Mouse (Mus musculus) cortical plate, adult 2 months (tissue): ENCODE measurements at regions not wholly inside any gene's neighbourhood (a gene's known extent, or its start where the extent isn't known, plus 50 kb on each side); places are given as distances from the start of the nearest gene placed in this dataset.

Experiments used
- H3K27ac ChIP-seq: fragments of 200-500 bp; 2 replicates; pipeline ENCODE4 v1.5.1; 2012; ENCODE audit warnings: low read length, control low read depth, inconsistent platforms; ENCODE audit not compliant: insufficient read depth
- H3K4me1 ChIP-seq: fragments of 200-500 bp; 2 replicates; pipeline ENCODE4 v1.6.1; 2011; ENCODE audit warnings: low read length; ENCODE audit not compliant: control insufficient read depth, insufficient read depth
- H3K4me3 ChIP-seq: fragments of 200-500 bp; 2 replicates; pipeline ENCODE4 v1.5.1; 2011; ENCODE audit warnings: mild to moderate bottlenecking, low read length, control low read depth; ENCODE audit not compliant: insufficient read depth
- CTCF ChIP-seq: fragments of 200-500 bp; IDR thresholded peaks from 2 replicates; pipeline ENCODE4 v1.5.1; 2011; ENCODE audit warnings: mild to moderate bottlenecking, control low read depth, low read length; ENCODE audit not compliant: insufficient read depth; ENCODE audit errors: extremely low read depth
- POLR2A ChIP-seq: fragments of 200-500 bp; IDR thresholded peaks from 2 replicates; pipeline ENCODE4 v1.6.1; 2011; ENCODE audit warnings: mild to moderate bottlenecking, low read length, control low read depth; ENCODE audit not compliant: insufficient read depth; ENCODE audit errors: extremely low read depth

DNA sequence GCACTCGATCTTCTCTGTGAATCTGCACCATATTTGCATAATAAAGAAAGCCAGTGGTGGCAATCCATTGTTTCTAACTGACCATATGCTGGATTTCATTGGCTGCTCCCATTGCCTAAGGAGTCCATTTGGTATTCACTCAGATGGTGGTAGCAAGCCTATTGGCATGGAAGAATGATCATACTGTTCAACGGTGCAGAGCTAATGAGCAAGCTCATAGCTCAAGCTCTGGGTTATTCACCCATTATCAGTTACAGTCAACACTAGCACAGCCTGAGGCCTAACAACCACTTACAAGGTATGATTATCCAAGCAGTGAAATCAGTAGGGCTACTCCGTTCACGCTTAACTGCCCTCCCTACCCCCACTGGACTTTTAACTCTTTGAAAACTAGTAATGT is 162.9 kb upstream of the Ptbp2 start:
- 0 out of 2 replicates have a peak, but pooled peaks cover 3% of the 10 kb centered on the region for H3K4me1 ChIP-seq
- H3K4me3 ChIP-seq = no peak overlapping the region
- no peak for TF ChIP-seq POLR2A
- TF ChIP-seq CTCF = no peak
- H3K27ac ChIP-seq = no peak overlapping the region

DNA sequence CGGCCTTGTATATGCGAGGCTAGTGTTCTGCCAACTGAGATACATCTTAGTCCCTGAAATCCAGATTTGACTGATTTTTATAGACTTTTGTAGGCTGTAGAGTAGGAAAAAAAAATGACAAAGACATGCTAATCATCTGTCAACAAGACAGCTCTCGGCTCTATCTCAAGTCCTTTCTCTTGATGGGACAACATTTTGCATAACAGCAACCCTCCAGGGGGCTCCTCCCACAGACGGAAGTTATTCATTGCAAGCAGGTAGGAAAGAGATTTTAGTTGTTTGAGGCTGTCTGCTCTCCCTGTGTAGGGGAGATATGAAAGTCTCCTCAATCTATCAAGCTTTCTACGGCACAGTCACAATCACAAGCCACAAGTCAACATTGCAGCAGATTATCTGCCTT is 159.8 kb upstream of the Ptbp2 start:
- TF ChIP-seq POLR2A = no peak
- no peak for TF ChIP-seq CTCF
- no peak overlapping the region for H3K27ac ChIP-seq
- no peak overlapping the region for H3K4me3 ChIP-seq
- no peaks in the 10 kb centered on the region for H3K4me1 ChIP-seq

DNA sequence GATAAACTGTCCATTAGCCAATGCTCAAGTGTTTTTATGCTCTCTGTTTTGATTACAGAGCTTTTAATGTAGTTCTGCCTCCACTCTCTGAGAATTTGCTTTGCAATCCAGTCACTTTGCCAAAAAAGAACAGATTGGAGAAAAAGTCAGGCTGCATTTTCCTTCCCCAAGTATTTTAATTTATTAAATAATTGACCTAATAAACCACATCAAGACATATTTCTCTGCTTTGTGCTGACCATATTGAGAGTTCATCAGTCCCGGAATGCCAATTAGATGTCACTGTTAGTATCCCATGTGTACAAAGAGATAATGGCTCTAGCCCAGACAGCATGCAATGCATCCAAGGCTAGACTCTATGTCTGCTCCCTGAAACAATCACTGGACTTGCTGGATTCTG is 154.8 kb upstream of the Ptbp2 start:
- Histone ChIP-seq H3K4me1 (no peaks in the 10 kb centered on the region), H3K4me3 (no peak overlapping the region), H3K27ac (no peak overlapping the region)
- TF ChIP-seq CTCF (no peak), POLR2A (no peak)

DNA sequence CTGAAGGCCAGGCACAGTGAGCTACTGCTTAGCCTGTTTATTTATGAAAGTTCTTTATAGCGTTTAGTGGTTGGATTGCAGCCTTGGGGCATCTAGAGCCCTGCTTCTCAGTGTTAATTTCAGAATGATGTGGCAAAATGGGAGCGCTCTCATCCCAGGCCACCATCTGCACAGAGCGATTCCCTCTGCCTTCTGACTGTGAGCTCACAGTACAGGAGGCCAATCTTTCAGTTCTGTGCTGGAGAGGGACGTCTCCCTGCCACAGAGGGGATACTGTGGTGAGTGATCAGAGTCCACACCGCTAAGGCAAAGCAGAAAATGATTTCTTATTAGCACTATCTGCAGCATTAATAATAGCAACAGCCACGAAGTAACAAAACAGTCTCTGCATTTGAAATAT is 154.2 kb upstream of the Ptbp2 start:
- Histone ChIP-seq H3K4me1 (no peaks in the 10 kb centered on the region), H3K4me3 (no peak overlapping the region), H3K27ac (no peak overlapping the region)
- TF ChIP-seq POLR2A (no peak), CTCF (no peak)

DNA sequence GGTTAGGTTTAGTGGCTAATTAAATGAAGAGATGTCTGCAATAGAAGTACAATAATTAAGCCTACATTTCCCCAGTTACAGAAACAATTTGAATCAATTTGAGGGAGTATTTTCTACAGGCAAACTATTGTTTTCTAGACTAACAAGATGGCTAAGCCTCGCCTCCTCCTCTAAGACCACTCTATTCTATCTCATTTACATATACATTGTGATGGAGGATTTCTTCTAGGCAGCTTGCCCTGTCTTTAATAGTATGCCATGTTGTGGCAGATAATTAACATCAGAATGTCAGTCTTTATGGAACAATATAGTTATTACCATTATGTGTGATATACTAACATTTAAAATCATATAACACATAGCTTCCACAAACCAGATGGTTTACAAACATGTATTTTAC is 152.3 kb upstream of the Ptbp2 start:
- TF ChIP-seq CTCF (no peak), POLR2A (no peak)
- no peaks in the 10 kb centered on the region for H3K4me1 ChIP-seq
- no peak overlapping the region for H3K4me3 ChIP-seq
- H3K27ac ChIP-seq = no peak overlapping the region

DNA sequence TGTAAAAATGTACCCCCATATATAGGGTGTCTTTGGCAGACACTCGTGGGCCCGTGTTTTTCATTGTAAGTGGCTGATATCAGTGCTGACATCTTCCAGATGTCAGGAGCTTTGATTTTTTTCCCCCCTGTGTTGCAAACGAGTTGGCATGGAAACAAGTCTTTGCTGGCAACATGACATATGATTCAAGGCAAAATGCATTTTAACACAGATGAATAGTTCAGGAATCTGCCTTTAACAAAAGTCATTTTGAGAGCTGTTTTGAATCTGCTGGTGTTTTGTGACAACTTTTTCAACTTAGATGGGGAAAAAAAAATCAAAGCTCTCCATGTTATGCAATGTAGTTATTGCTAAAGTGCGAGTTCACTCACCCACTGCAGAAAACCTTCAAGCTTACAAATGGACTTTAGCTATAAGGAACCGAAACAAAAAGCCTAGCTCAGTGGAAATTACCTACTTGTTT is 148.8 kb upstream of the Ptbp2 start:
- H3K4me3 ChIP-seq = no peak overlapping the region
- TF ChIP-seq CTCF (no peak), POLR2A (no peak)
- H3K27ac ChIP-seq = no peak overlapping the region
- H3K4me1 ChIP-seq = no peaks in the 10 kb centered on the region

DNA sequence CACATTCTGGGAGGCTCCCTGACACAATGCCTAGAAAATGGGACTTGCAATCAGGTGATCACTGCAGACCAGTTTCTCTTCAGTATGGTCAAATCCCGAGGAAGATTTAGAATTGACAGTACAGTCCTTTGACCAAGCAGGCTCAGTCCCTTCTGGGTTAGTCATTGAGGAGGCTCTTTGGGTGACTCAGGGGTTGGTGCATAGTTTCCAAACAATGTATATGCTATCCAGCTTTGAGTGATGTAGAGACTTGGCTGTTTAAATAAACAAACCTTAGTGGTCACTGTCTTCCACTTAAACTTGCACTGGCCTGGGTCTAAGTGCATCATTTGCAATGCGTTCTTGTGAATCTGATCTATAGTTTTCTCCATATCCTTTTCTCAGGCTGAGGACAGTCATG is 144.0 kb upstream of the Ptbp2 start:
- Histone ChIP-seq H3K27ac (no peak overlapping the region), H3K4me1 (no peaks in the 10 kb centered on the region), H3K4me3 (no peak overlapping the region)
- TF ChIP-seq POLR2A = no peak
- no peak for TF ChIP-seq CTCF

DNA sequence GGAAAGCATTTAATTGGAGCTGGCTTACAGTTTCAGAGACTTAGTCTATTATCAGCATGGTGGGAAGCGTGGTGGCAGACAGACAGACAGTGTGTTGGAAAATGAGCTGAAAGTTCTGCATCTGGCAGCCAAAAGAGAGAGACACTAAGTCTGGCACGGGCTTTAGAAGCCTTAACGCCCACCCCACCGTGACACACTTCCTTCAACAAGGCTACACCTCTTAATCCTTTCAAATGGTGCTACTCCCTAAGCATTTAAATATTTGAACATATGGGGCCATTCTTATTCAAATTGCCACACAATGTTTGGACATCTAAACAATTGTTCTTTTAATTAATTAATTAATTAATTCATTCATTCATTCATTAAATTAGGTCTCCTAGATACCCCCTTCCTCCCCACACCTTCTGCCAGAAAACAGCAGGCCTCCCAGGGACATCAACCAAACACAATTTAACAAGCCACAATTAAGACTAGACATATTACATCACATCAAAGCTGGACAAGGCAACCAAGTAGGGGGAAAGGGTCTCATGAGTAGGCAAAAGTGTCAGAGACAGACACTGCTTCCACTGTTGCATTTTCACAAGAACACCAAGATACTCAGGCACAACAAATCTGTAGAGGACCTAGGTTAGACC is 135.4 kb upstream of the Ptbp2 start:
- no peak for TF ChIP-seq CTCF
- TF ChIP-seq POLR2A = no peak
- no peak overlapping the region for H3K27ac ChIP-seq
- no peaks in the 10 kb centered on the region for H3K4me1 ChIP-seq
- no peak overlapping the region for H3K4me3 ChIP-seq

DNA sequence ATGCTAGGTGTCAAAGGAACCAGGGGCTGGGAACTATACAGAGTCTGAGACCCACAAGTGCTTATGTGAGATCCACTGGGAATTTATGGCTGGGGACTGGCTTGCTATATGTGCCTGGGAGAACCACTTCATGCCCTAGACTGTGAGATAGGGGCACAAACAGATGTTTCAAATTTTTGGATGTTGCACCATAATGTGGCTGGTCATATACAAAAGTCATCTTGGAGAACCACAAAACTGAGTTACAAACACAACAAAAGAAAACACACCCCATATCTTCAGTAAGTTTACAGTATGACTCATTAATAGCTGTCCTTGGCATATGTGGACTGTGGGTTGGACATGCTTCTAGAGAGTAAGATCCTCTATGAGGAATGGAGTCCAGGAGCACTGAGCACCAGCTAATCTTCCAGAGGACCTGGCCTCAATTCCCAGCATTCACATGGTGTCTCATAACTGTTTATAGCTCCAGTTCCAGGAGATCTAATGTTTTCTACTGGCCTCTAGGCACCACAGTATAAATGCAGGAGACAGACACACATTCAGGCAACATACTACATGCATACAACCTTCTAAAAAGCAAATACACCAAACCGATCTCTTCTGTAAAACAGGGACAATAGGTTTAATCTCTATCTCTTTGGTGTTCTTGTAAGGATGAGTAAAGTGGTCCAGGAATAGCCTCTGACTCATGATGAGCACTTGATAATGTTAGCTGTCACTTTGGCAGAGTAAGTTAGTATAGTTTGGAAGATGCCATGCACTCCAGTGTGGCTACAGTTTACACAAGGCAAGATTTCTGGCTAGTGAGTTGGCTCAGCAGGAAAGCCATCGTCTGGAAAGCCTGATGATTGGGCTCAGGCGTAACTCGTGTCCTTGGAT is 132.0 kb upstream of the Ptbp2 start:
- TF ChIP-seq CTCF = no peak
- Histone ChIP-seq H3K4me1 (no peaks in the 10 kb centered on the region), H3K4me3 (no peak overlapping the region), H3K27ac (no peak overlapping the region)

DNA sequence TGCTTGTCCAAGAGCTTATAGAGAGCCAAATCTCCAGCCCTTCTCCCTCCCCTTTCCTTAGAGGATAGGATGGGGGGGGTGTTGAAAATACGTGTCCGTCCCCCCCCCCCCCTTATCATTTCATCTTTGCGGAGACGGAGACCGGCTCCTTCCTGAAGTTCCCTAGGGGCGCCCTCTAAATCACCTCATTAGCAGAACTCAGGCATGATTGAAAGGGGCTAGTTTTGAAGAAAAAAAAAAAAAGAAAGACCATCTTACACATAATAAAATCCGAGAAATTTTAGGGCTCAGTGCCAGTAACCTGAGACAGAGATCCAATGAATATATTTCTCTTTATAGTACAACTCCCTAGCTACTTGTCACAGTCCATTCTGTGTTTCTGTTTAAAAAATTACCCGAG is 127.3 kb upstream of the Ptbp2 start:
- Histone ChIP-seq H3K27ac (no peak overlapping the region), H3K4me3 (no peak overlapping the region), H3K4me1 (no peaks in the 10 kb centered on the region)
- TF ChIP-seq CTCF = no peak
- no peak for TF ChIP-seq POLR2A
